Mouse (Mus musculus) forebrain, postnatal 0 days (tissue): ENCODE results near the gene Ctf2. TPM values are rescaled to one million over a fixed set of nuclear protein-coding genes. Genes with fewer than 3 reads are reported as not detected.

Experiments used
- ATAC-seq: fragments of 200-750 bp; cut with Nextera tagmentation; 2 replicates; pipeline ENCODE4 v1.8.0; 2017; ENCODE audit warnings: mild to moderate bottlenecking, moderate library complexity
- DNase-seq: peaks from one replicate; pipeline ENCODE4 v3.0.0-alpha.2; 2015
- H3K27ac ChIP-seq: fragments of 300-500 bp; sonication (generic); 2 replicates; pipeline ENCODE4 v1.5.1; 2014; ENCODE audit warnings: low read depth, mild to moderate bottlenecking, antibody characterized with exemption, low read length, moderate library complexity, mixed read lengths
- H3K27me3 ChIP-seq: fragments of 300-500 bp; sonication (generic); 2 replicates; pipeline ENCODE4 v1.6.1; 2014; ENCODE audit warnings: mild to moderate bottlenecking, low read length, mixed read lengths; ENCODE audit not compliant: insufficient read depth
- H3K36me3 ChIP-seq: fragments of 300-500 bp; sonication (generic); 2 replicates; pipeline ENCODE4 v1.6.1; 2014; ENCODE audit warnings: mild to moderate bottlenecking, moderate library complexity; ENCODE audit not compliant: insufficient read depth
- H3K4me1 ChIP-seq: fragments of 300-500 bp; sonication (generic); 2 replicates; pipeline ENCODE4 v1.6.1; 2014; ENCODE audit warnings: antibody characterized with exemption; ENCODE audit not compliant: insufficient read depth
- H3K4me2 ChIP-seq: fragments of 300-500 bp; sonication (generic); 2 replicates; pipeline ENCODE4 v1.6.1; 2014; ENCODE audit warnings: low read depth, mild to moderate bottlenecking, moderate library complexity
- H3K4me3 ChIP-seq: fragments of 300-500 bp; sonication (generic); 2 replicates; pipeline ENCODE4 v1.5.1; 2014; ENCODE audit warnings: low read depth, low read length, mixed read lengths
- H3K9ac ChIP-seq: fragments of 300-500 bp; sonication (generic); 2 replicates; pipeline ENCODE4 v1.6.1; 2014; ENCODE audit warnings: mild to moderate bottlenecking
- H3K9me3 ChIP-seq: fragments of 300-500 bp; sonication (generic); 2 replicates; pipeline ENCODE4 v1.6.1; 2016; ENCODE audit warnings: low read length
- CTCF ChIP-seq: sonication (generic); IDR thresholded peaks from 2 replicates; pipeline ENCODE4 v1.5.1; 2016; ENCODE audit warnings: antibody characterized with exemption, control low read depth, low read depth
- WGBS: fragments of 180-500 bp; shearing (Covaris S2); extraction: QIAGEN DNeasy Blood & Tissue Kit; methylation state at CpG from one replicate; pipeline ENCODE4 v1.1.7; 2014; 5-methylcytosine and 5-hydroxymethylcytosine counted together
- polyA plus RNA-seq: library from polyadenylated mRNA; unstranded; fragments of >200 nt; fragmentation: Nextera tagmentation; extraction: Ambion mirVana; gene quantifications from 2 replicates; pipeline ENCODE4 v1.2.1, GENCODE M21; 2015
- total RNA-seq: library from RNA; depleted of rRNA; stranded (reverse); fragments of >200 nt; gene quantifications from 2 replicates; pipeline ENCODE4 v1.2.3, GENCODE M21; 2014

The Ctf2 gene
- total and polyA plus RNA-seq, 2 experiments from 2014 or later, result not detected

GRCm38 (mm10) chr7:127681888-127682553 lies 49.9 kb downstream of the Ctf2 start:
- no peaks in the 10 kb centered on the region for H3K27me3 ChIP-seq
- no peak overlapping the region for H3K27ac ChIP-seq
- no peaks in the 10 kb centered on the region for H3K4me1 ChIP-seq
- no peak overlapping the region for H3K4me2 ChIP-seq
- DNase-seq (no peak), ATAC-seq (no peak)
- WGBS, result 86% methylated on average over 8 of the region's 8 CpGs
- H3K9me3 ChIP-seq, result no peaks in the 10 kb centered on the region
- H3K9ac ChIP-seq, result no peak overlapping the region
- no peaks in the 10 kb centered on the region for H3K36me3 ChIP-seq
- H3K4me3 ChIP-seq, result no peak overlapping the region
- TF ChIP-seq CTCF, result no peak

GRCm38 (mm10) chr7:127680541-127680940 lies 51.4 kb downstream of the Ctf2 start:
- Histone ChIP-seq H3K4me3 (no peak overlapping the region), H3K36me3 (no peaks in the 10 kb centered on the region), H3K4me1 (no peaks in the 10 kb centered on the region), H3K9me3 (no peaks in the 10 kb centered on the region), H3K4me2 (no peak overlapping the region), H3K9ac (no peak overlapping the region), H3K27ac (no peak overlapping the region), H3K27me3 (no peaks in the 10 kb centered on the region)
- TF ChIP-seq CTCF, result no peak
- 92% methylated on average over 13 of the region's 13 CpGs for whole genome bisulfite sequencing
- ATAC-seq, result no peak
- DNase-seq, result no peak

GRCm38 (mm10) chr7:127678811-127679210 lies 53.2 kb downstream of the Ctf2 start:
- no peak for DNase-seq
- no peak overlapping the region for H3K4me3 ChIP-seq
- 50% methylated on average over 2 of the region's 2 CpGs for WGBS
- no peaks in the 10 kb centered on the region for H3K27me3 ChIP-seq
- H3K4me2 ChIP-seq, result no peak overlapping the region
- no peak for ATAC-seq
- H3K27ac ChIP-seq, result no peak overlapping the region
- H3K9me3 ChIP-seq, result no peaks in the 10 kb centered on the region
- H3K36me3 ChIP-seq, result no peaks in the 10 kb centered on the region; the same call in 1 of the 2 replicates
- 0 out of 2 replicates have a peak, but pooled peaks cover 2% of the 10 kb centered on the region for H3K4me1 ChIP-seq
- H3K9ac ChIP-seq, result no peak overlapping the region
- TF ChIP-seq CTCF, result no peak

GRCm38 (mm10) chr7:127677609-127678008 lies 54.4 kb downstream of the Ctf2 start:
- ATAC-seq (no peak), DNase-seq (no peak)
- no peak overlapping the region for H3K9ac ChIP-seq
- H3K4me1 ChIP-seq, result 0 out of 2 replicates have a peak, but pooled peaks cover 2% of the 10 kb centered on the region
- 91% methylated on average over 4 of the region's 4 CpGs for WGBS
- H3K4me3 ChIP-seq, result no peak overlapping the region
- no peaks in the 10 kb centered on the region for H3K27me3 ChIP-seq
- no peak overlapping the region for H3K4me2 ChIP-seq
- no peaks in the 10 kb centered on the region; the same call in 1 of the 2 replicates for H3K36me3 ChIP-seq
- H3K27ac ChIP-seq, result no peak overlapping the region
- H3K9me3 ChIP-seq, result no peaks in the 10 kb centered on the region
- TF ChIP-seq CTCF, result no peak

- no peak overlapping the region for H3K27ac ChIP-seq
- DNase-seq (no peak), ATAC-seq (no peak)
- H3K4me2 ChIP-seq, result no peak overlapping the region
- WGBS, result 62% methylated on average over 6 of the region's 6 CpGs
- H3K36me3 ChIP-seq, result no peaks in the 10 kb centered on the region; the same call in 1 of the 2 replicates
- no peak overlapping the region for H3K9ac ChIP-seq
- 0 out of 2 replicates have a peak, but pooled peaks cover 2% of the 10 kb centered on the region for H3K4me1 ChIP-seq
- H3K27me3 ChIP-seq, result no peaks in the 10 kb centered on the region
- TF ChIP-seq CTCF, result peak; percentile 67
- H3K9me3 ChIP-seq, result no peaks in the 10 kb centered on the region
- no peak overlapping the region for H3K4me3 ChIP-seq
Observed at GRCm38 (mm10) chr7:127677077-127677476, 54.9 kb downstream of the Ctf2 start.

- H3K9me3 ChIP-seq, result no peaks in the 10 kb centered on the region
- TF ChIP-seq CTCF, result no peak
- DNase-seq, result no peak
- peak overlapping the region; percentile 62 for H3K27ac ChIP-seq
- H3K4me1 ChIP-seq, result 0 out of 2 replicates have a peak, but pooled peaks cover 2% of the 10 kb centered on the region
- 70% methylated on average over 9 of the region's 9 CpGs for WGBS
- H3K36me3 ChIP-seq, result no peaks in the 10 kb centered on the region; the same call in 1 of the 2 replicates
- no peak overlapping the region for H3K4me3 ChIP-seq
- no peak overlapping the region for H3K4me2 ChIP-seq
- peak; percentile 87 for ATAC-seq
- H3K27me3 ChIP-seq, result no peaks in the 10 kb centered on the region
- H3K9ac ChIP-seq, result no peak overlapping the region
Observed at GRCm38 (mm10) chr7:127675391-127675811, 56.6 kb downstream of the Ctf2 start.

- Histone ChIP-seq H3K27me3 (no peaks in the 10 kb centered on the region), H3K4me2 (no peak overlapping the region), H3K4me3 (no peak overlapping the region), H3K27ac (peak overlapping the region; percentile 62), H3K4me1 (0 out of 2 replicates have a peak, but pooled peaks cover 2% of the 10 kb centered on the region), H3K36me3 (no peaks in the 10 kb centered on the region; the same call in 1 of the 2 replicates), H3K9me3 (no peaks in the 10 kb centered on the region), H3K9ac (no peak overlapping the region)
- 1% methylated on average over 5 of the region's 5 CpGs for whole genome bisulfite sequencing
- peak; percentile 97 for TF ChIP-seq CTCF
- DNase-seq, result peak; percentile 93
- peak; percentile 93 for ATAC-seq
Observed at GRCm38 (mm10) chr7:127674977-127675376, 57.0 kb downstream of the Ctf2 start.
